Mouse (Mus musculus) heart, postnatal 10 days (tissue): ENCODE results near the gene Pigb. TPM values are rescaled to one million over a fixed set of nuclear protein-coding genes. Genes with fewer than 3 reads are reported as not detected.
A peak's percentile ranks its signal among the peaks of the same experiment; 100 is the strongest.

Source experiments
- DNase-seq, 2 experiments: peaks; one replicate each; pipeline ENCODE4 v3.0.0; 2021
- intact Hi-C: fragments of 180-260 bp; cut with DNase I; formaldehyde crosslinking; loops from one replicate; pipeline ENCODE4 v1.15.1; 2025
- total RNA-seq, 2 experiments: library from RNA; stranded (reverse); gene quantifications; 2 replicates each; pipeline ENCODE4 v1.2.3; 2021

The Pigb gene
- total RNA-seq, 2 experiments from 2014 or later = 3.9 to 4.3 TPM

DNA sequence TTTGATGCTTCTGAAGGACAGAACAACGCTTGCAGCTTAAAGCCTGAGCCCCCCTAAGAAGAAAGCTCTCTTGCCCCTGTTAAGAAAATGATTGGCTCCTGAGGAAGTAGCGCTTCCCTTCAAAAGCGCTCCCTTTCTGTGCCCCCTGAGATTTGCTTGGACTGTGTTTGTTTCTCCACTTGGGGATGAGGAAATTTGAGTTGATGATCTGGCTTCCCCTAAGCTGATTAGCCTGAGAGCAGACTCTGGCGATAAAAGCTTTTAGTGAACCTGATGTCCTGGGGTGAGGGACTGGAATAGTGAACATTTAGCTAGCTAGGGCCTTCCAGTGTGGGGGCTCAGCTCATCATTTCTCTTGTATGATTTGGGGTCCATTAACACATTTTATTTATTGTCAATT is 8.7 kb upstream of the Pigb start:
- no peak for DNase-seq

DNA sequence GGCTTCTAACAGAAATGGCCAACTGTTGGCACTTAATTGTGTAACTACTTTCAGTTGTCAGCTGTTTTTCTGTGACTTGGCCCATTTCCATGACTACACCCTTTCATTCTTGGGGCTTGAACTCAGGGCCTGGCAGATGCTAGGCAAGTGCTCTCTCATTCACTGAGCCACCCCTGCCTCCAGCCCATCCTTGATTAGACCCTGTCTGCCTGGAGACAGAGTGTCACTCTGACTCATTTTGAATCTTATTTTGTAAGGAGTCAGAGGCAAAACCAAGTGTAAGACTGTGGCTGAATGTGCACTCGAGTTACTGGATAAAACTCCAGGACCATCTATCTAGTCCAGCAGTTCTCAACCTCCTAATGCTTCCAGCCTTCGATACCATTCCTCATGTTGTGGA is 7.7 kb upstream of the Pigb start:
- DNase-seq = no peak
- intact Hi-C loops = no loop called here

More for the DNA sequence above, 8.7 kb upstream of the Pigb start:
- intact Hi-C loops = no loop called here

DNA sequence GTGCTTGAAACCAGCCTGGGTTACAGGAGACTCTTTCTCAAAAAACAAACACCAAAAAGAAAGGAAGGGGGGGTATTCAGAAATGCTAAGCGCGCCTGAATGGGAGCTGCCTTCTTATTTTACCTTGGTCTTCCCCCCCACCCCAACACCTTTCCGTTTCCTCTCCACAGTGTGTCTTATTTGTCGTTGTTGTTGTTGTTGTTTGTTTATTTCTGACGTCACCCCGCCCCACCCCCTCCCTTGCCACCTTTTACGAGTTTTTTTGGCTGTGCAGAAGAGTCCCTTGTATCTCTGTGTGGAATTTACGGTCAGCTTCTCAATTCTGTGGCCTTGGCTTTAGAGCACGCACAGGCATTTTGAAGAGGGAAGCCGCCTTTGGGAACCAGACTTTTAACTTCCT is 5.5 kb upstream of the Pigb start:
- no peak for DNase-seq

DNA sequence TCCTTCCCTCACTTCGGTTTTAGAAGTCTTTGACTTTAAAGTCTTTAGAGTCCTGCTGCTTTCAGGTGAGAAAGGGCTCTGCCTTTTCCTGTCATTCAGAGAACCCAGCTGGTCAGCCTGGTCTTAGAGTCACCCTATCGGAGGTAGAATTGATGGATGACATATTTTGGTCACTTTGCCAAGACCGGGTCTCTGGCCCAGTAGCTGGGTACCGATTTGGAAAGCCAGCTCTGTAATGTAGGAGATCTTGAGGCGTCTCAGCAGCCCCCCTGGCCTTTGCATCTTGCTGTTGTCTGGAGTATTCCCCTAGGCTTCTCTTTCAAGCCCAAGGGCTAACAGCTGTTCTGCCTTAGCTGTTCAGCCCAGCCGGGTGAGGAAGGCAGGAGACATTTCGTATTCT is 5.0 kb upstream of the Pigb start:
- intact Hi-C loops = no loop called here
- DNase-seq = peak in 1 of 2 experiments; percentile 36

More for the DNA sequence above, 5.5 kb upstream of the Pigb start:
- intact Hi-C loops = no loop called here

DNA sequence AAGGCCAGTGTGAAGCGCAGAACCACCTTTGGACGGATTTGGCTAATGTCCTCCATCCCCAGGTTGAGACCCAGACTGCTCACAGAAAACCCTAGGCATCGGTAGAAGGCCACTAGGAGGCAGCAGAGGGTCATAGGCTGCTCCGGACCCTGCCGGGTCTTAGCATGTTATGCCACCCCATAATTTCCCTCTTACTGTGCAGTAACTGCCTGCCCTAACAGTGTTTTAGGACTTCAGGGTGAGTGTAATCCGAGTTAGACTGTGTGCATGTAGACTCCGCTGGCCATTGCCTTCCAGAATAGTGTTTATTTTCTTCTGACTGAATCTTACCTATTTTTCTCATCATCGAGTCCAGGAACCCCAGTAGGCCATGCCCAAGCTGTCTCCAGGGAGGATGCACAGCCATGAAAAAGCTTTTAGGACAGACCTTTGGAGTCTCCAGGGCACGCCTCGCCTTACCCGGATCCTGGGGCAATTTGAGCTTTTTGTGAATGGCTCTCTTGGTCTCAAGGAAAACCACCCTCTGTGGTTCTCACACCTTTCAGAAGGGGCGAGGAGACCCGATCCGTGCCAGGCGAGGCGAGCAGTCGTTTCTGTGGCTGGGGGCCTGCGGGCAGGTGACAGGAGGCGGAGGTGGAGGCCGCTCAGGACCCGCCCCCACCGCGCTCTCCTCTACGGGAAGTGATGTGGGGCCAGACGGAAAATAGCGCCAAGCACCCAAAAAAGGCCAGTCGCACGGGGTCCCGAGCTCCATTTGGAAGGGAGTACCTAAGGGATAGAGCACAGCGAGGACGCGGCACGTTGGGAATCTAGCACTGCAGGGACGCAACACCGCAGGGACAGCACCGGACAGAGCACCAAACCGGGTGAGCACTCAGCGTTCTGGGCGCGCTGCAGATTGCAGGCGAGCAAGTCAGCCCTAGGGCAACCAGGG is 4.2 kb upstream of the Pigb start, which contains the start of gene Rab27a:
Gene Rab27a (plus strand): TSS at position 709 of the 934 bp plus-strand sequence.
- intact Hi-C loops = loop anchor here (1.0 to 5.0 kb wide), 2 partner anchors 47 to 77 kb away; no protein-coding TSS in a partner anchor
- peak; percentile 85 to 90 for DNase-seq

DNA sequence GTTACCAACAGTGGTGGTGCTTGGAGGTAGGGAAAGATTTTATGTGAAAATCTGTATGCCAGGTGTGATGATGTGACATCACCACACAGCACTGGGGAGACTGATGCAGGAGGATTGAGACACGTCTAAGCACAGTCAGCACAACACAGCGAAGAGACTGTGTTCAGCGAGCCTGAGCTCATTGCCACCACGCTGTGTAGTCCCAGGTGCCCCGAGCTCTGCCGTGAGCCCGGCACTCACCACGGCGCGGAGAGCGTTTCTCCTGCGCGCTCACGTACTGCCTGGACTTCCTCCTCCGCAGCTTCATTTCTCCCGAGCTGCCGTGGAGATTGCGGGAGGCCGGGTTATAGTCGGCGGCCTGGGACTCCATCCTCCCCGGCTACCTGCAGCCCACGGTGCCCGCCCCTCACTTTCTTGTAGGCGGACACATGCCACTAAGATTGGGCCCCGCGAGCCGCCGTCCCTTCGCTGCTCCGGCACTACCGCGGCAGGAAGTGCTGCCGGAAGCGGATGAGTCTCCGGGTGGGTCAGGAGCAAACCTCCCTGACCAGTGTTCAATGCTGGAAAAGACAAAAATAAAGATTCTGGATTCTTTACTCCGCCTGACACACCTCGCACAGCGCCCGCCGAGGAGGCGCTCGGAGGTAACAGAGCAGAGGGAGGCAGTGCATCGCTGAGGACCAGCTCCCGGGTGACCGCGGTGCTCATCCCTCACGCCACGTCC is 794 bp downstream of the Pigb start:
- intact Hi-C loops = no loop called here
- peak; percentile 93 to 94 for DNase-seq

DNA sequence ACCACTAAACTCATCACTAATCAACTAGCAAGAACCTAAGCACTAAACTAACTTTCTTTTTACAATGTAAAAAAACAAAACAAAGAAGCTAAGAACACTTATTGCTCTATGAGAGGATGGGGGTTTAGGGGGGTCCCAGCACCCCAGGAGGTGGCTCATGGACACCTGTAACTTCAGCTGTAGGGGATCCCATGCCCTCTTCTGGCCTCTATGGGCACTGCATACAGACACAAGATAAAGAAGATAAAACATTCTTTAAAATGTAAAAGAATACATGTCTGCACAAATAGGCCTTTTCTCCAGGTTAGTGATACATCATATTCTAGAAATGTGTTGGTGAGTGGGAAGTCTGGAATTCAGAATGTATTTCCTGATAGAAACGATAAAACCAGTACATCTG is 6.8 kb downstream of the Pigb start:
- intact Hi-C loops = no loop called here

DNA sequence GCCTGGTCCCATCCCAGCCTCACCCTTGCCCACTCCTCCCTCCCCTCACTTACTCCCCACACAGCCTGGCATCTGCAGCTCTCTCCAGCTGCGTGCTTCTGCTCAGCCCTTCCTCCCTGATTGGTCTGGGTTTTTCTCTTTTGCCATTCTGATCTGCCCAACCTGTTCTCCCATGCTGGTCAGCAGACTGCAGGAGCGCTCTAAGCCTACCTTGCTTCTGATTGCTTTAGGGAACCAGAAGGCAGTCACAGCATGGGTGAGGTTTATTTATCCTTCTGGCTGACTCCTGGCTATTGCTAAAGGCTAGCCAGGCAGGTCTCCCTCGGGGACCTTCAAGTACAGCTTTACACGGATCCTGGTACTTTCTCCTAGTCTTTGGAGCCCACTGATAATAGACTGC is 8.8 kb downstream of the Pigb start:
- intact Hi-C loops = no loop called here

More for the DNA sequence above, 6.8 kb downstream of the Pigb start:
- no peak for DNase-seq

DNA sequence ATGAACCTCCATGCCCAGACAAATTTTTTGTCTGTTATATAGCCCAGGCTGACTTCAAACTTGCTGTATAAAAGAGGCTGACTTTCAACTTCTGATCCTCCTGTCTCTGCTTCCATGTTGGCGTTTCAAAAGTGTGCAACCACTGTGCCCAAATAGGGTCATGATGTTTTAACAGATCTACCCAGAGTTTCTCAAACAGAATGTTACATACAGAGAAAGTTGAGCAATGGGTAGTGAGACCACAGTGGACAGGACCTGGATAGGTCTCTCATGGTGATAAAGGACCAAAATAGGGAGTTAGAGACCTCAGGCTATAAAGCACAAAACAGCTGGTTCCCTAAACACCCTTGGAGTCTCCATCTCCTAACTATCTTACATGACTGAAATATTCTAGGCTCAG is 9.7 kb downstream of the Pigb start:
- intact Hi-C loops = no loop called here

More for the DNA sequence above, 8.8 kb downstream of the Pigb start:
- no peak for DNase-seq

DNA sequence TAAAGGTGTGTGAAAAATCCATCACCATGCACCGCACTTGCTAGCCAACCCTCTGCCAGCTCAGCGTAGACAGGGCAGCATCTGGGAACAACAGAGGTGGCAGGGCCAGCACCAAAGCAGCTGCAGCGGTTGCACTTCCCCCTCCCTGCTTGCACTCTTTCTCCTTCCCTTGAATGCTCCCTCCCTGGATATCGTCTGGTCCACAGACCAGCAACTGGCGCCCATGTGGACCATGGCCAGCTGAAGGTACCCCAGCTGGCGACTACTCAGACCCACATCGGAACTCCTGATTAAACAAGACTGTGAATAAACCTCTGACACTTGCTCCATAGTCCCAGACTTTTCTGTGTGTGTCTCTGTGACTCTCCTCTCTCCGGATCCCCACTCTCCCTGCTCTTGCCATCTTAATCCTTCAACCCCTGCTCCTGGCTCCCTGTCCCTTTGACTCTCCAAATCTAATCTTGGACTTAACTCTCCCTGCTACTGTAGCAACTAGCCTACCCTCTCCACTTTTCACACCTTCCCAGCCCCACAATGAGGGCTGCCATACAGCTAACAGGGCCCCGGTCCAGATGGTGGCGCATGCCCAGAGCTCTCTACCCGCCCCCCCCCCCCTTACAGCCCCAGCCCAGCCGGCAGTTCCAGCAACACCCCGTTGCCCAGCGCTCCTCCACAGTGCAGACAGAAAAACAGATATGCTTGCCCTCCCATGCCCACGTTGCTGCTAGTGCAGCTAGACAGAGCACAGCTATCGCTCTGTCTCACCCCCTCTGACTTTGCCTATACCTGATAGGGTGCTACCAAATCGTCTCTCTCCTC is 14.2 kb downstream of the Pigb start:
- intact Hi-C loops = no loop called here

More for the DNA sequence above, 9.7 kb downstream of the Pigb start:
- DNase-seq = no peak

DNA sequence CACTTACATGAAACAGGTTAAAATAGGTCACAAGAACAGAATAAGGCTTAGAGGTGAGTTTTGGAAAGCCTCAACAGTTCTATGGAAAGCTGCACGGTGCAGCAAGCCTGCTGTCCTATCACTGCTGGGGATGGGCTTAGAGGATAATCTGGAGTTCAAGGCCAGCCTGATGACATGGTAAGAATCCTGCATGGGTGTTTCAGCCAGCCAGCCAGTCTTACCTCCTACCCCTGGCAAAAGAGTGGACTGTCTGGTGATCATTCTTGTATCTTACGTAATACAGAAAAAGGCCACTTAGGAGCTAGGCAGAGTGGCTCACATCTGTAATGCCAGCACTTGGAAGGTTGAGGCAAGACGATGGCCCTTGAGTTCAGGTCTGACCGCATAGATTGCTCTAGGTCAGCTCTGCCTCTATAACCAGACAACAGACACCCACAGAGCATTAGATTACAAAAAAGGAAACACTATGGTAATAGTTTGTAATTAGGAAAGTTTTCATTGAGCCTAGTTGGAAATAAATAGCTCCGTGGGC is 19.5 kb downstream of the Pigb start:
- intact Hi-C loops = no loop called here
- no peak for DNase-seq

More for the DNA sequence above, 14.2 kb downstream of the Pigb start:
- peak; percentile 15 to 30 for DNase-seq

DNA sequence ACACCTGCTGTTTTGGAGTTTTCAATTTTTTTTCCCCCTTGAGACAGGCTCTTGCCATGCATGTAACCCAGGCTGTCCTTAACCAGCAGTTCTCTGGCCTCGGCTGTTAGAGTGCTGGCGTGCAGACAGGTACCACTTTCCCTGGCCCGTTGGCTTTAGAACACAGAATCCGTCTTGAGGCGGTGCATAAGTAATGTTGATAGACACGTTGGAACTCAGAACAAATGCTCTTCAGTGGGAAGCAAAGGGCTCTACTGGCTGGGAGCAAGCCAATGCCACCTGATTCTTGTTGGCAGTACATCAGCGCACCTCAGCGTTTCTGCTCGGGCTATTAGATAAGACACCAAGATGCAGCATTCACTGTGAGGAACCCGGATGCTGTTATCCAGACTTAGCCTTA is 20.3 kb downstream of the Pigb start:
- DNase-seq = no peak
- intact Hi-C loops = no loop called here

DNA sequence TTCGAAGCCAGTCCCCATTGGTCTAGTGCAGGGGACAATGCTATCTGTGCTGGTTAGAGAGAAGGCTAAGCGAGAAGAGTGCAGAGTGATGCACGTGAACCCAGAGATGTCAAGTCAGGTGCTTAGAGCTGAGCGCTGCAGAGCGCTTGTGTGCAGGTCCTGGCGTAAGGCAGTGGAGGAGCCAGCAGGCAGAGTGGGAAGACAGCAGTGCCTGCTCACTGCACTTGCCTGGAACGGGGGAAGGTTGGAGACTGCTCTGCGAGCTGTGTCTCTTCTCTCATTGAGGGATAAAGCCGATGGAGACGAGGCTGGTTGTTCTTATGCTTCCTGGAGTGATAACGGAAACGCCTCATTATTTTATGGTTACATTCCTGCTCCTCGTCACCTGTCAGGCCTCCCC is 25.5 kb downstream of the Pigb start:
- intact Hi-C loops = no loop called here
- no peak for DNase-seq

DNA sequence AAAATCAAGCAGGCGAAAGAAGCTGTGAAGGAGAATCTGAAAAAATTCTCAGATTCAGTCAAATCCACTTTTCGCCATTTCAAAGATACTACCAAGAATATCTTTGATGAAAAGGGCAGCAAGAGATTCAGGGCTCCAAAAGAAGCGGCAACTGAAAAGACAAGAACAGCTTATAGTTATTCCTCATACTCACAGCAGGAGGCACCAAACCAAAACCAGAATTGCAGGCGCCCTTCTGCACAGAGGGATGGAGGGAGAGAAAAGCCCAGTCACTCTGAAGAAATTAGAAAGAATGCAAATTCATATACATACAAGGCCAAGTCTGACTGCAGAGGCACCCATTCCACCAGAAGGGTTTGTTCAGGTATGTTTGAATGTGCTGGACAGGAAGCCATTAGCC is 27.5 kb downstream of the Pigb start:
- DNase-seq = no peak
- intact Hi-C loops = no loop called here

DNA sequence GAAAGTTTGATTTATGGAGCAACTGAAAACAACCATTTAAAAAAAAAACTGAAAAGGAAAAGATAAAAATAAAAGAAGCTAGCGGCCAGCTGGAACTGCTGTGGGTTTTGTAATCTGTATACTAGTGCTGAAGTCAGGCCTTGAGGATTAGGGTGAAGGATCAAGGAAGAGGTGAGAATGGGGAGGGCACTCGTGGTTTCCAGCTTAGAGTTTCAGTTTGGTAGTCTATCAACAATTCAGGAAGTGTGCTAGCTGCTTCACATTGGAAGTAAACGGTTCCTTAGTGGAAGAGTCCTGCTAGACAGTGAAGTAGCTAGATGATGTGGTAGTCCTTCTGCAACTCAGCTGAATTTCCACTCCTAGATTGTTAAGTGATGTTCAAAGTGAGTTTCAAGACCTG is 31.8 kb downstream of the Pigb start:
- DNase-seq = no peak
- intact Hi-C loops = no loop called here

DNA sequence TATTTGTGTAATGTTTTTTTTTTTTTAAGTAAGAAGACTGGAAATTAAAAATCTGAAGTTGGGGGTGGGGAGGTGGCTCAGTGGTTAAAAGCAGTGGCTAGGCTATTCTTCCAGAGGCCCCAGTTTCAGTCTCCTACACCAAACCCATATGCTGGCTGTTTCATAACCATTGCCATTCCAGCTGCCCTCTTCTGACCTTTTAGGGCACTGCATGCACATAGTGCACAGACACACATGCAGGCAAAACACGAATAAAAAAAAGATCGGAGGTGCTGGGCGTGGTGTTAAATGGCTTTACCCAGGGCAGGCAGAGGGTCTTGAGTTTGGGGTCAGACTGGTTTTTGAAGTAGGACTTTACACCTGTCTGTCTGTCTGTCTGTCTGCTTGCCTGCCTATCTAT is 34.0 kb downstream of the Pigb start:
- intact Hi-C loops = no loop called here
- no peak for DNase-seq

DNA sequence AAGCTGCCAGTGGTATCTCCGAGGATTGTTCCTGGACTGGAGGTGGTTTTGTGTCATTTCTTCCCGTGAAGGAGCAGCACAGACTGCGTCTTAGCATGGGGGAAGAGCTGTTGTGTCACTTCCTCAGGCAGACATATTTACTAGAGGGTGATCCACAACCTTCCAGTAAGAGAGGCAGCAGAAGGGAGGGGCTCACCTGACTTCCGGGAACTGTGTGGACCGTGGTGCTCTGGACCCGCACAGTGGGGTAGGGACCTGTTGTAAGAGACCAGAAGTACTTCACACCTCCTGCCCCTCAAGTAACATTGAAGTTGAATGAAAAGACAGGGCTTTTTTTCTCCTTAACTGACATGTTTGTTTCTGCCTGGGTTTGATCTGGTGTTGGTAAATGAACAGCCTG is 35.1 kb downstream of the Pigb start:
- no peak for DNase-seq
- intact Hi-C loops = no loop called here

DNA sequence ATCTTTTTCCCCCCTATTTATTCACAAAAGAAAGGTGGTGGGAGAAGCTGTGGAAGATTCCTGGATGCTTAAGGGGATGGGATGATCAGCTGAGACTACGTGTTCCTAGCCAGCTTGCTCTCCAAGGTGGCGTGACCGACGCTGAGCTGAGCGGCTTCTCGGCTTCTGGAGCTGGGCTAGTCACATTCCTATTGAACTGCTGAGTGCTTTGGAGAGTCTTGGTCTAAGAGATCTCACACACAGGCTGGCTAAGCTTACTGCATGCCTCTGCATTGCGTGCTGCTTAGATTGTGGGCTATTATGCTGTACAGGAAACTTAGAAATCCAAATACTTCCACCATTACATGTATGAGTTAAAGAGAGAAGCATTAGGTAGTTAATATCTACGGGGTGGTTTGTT is 36.1 kb downstream of the Pigb start:
- intact Hi-C loops = no loop called here
- no peak for DNase-seq

DNA sequence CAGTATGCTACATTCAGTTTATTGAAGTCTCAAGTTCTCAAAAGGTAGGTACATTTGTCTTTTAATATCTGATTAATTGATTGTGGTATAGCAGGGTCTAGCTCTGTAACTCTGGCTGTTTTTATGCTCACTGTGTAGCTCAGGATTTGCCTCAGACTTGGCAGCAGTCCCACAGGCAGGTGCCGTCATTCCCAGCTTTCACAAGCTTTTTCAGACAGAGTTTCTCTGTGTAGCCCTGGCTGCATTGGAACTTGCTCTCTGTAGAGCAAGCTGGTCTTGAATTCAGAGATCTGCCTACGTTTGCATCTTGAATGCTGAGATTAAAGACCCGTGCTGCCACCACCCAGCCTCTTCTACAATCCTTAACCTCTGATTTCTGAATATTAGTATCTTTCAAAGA is 38.0 kb downstream of the Pigb start:
- DNase-seq = no peak
- intact Hi-C loops = no loop called here

DNA sequence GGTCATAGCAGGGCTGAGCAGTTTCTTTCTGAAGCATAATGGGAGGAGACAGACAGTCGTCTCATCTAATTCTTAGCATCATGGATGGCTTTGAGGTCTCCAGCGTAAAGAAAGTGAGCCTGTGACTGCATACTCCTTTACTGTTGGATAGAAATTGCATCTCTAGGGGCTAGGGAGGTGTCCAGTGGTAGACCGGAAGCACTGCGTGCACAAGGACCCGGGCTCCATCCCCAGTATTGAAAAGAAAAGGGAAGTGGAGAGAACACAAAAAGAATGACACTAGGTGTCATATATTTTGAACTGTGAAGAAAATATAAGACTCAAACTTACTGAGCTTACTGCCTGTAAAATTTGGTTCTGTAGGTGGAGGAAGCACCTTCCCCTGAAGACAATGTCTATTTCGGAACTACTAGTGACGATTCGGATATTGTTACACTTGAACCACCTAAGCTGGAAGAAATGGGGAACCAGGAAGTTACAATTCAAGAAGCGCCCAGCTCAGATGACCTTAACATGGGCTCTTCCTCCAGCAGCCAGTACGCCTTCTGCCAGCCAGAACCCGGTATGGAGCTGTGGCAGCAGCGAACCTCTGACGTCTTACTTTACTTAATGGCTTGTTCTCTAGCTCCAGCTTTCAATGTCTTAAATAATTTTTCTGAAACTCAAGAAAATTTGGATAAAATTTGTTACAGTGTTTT is 38.7 kb downstream of the Pigb start:
- intact Hi-C loops = no loop called here
- DNase-seq = no peak
